Mouse (Mus musculus) brain, embryonic 14.5 days (tissue): Measurements from ENCODE around the gene Hnf1b.

Experiments used
- CTCF ChIP-seq: fragments of 200-500 bp; IDR thresholded peaks from 2 replicates; pipeline ENCODE4 v1.5.1; 2012; ENCODE audit warnings: inconsistent platforms, mild to moderate bottlenecking, moderate library complexity, borderline replicate concordance; ENCODE audit not compliant: insufficient read depth, insufficient read length; ENCODE audit errors: extremely low read depth
- POLR2A ChIP-seq: fragments of 200-500 bp; IDR thresholded peaks from 2 replicates; pipeline ENCODE4 v1.6.1; 2012; ENCODE audit warnings: mild to moderate bottlenecking, inconsistent platforms, borderline replicate concordance; ENCODE audit not compliant: poor library complexity, insufficient read depth, insufficient read length, severe bottlenecking; ENCODE audit errors: extremely low read depth

DNA sequence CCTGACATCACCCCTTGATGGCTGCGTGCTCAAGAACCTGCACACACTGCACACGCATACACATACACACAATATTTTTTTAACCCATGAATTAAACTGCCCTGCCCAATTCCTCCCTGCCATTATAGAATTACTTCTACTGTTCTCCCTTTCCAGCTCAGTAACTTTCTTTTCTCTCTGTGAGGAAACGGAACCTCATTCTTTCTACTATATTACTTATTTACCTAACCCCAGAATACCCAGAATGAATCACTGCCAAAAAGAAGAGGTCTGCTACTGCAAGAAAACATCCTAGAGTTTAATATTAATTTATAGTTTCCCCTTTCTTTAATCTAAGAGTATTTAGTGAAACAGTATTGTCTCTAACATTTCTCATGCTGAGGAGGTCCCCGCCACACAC is 83.5 kb downstream of the Hnf1b start:
- TF ChIP-seq CTCF (no peak), POLR2A (no peak)
